Mouse (Mus musculus): ENCODE results near the gene Pkd1l2.

- TF ChIP-seq CTCF (IDR thresholded peaks at IDR 0.05; ENCODE audit: extremely low read depth, insufficient read depth, insufficient read length, insufficient replicate concordance) = no peak
- no peak for TF ChIP-seq POLR2A (IDR thresholded peaks at IDR 0.05; ENCODE audit: low read depth, low read length)
These were observed 43.6 kb upstream of the Pkd1l2 start for GRCm38 (mm10) chr8:117125854-117126253.

Measured in spleen, adult 2 months (tissue).